Mouse (Mus musculus) limb, embryonic 10.5 days (tissue): ENCODE data around the gene Tspan6. TPM values are rescaled to one million over a fixed set of nuclear protein-coding genes. Genes with fewer than 3 reads are reported as not detected.

Source experiments
- DNase-seq: peaks from one replicate; pipeline ENCODE4 v3.0.0-alpha.2; 2017; ENCODE audit warnings: low spot score
- H3K27ac ChIP-seq: fragments of 300-500 bp; sonication (generic); 2 replicates; pipeline ENCODE4 v1.5.1; 2016; ENCODE audit warnings: mild to moderate bottlenecking
- H3K27me3 ChIP-seq: fragments of 300-500 bp; sonication (generic); 2 replicates; pipeline ENCODE4 v1.6.1; 2016; ENCODE audit warnings: low read depth, mild to moderate bottlenecking; ENCODE audit not compliant: poor library complexity, severe bottlenecking
- H3K36me3 ChIP-seq: fragments of 300-500 bp; sonication (generic); 2 replicates; pipeline ENCODE4 v1.6.1; 2016; ENCODE audit warnings: mild to moderate bottlenecking, moderate library complexity
- H3K4me1 ChIP-seq: fragments of 300-500 bp; sonication (generic); 2 replicates; pipeline ENCODE4 v1.6.1; 2016
- H3K4me3 ChIP-seq: fragments of 300-500 bp; sonication (generic); 2 replicates; pipeline ENCODE4 v1.5.1; 2016; ENCODE audit warnings: mild to moderate bottlenecking, moderate library complexity
- H3K9me3 ChIP-seq: fragments of 300-500 bp; sonication (generic); replicated peaks from 2 replicates; pipeline ENCODE4 v1.6.1; 2016; ENCODE audit warnings: mild to moderate bottlenecking
- WGBS: fragments of 180-500 bp; shearing (Covaris S2); methylation state at CpG from one replicate; pipeline ENCODE4 v1.1.7; 2016; 5-methylcytosine and 5-hydroxymethylcytosine counted together
- polyA plus RNA-seq: library from polyadenylated mRNA; unstranded; fragments of >200 nt; fragmentation: Nextera tagmentation; extraction: Ambion mirVana; gene quantifications from 2 replicates; pipeline ENCODE4 v1.2.1, GENCODE M21; 2016

Gene Tspan6
- 189 and 208 TPM in 2 replicates for polyA plus RNA-seq

DNA sequence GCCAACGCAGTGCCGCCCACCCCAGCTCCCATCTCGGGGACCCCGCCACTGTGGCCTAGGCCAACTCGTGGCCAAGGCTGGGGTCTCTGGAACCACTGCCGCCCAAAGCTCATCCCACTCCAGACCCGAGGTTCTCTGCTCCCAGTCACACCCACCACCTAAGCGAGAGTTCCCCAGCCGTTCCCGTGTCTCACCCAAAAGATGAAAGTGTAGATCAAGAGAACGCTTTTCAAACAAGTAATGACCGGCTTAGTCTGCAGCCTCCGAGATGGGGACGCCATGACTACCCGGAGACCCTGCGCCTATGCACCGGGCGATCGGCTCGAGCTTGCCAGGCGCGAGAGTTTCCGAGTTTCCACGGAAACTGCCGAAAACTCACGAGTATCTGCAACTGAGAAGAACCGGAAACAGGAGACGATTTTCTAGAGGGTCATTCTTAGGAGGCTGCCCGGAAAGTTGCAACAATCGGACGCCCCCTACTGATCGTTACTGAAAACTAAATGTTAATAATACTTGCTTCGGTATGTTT lies at the start of gene Tspan6:
Gene Tspan6, minus strand, starts transcription at position 416 of the 529 bp plus-strand sequence.
- Histone ChIP-seq H3K4me1 (no peaks in the 10 kb centered on the region), H3K27ac (peak within 1 kb of the TSS; percentile 87), H3K9me3 (no peaks in the 10 kb centered on the region), H3K4me3 (peak within 1 kb of the TSS; percentile 64), H3K27me3 (peaks cover 25% of the 10 kb centered on the region; the same call in 1 of the 2 replicates), H3K36me3 (peaks cover 30% of the 10 kb centered on the region)
- WGBS, result 13% methylated on average over 33 of the region's 33 CpGs
- peak; percentile 78 for DNase-seq

DNA sequence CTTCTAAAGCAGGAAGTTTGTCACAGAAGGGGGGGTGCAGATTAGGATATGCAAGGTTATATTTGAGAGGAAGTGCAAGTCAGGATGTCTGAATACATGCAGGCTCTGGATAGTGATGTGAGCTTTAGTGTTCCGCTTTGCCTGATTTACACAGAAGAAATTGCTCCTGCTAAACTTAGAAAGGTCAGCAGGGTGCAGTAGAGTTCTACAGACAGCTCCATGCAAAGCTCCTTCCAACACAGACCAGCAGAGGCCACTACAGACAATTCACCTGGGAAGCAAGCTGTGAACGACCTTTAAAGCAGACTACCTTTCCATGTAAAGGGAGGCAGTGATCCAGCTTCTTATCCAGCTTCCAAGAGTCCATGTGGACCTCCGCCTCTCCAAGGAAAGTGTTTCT lies 49.2 kb upstream of the Tspan6 start:
- H3K4me3 ChIP-seq, result no peak overlapping the region
- no peaks in the 10 kb centered on the region for H3K4me1 ChIP-seq
- H3K36me3 ChIP-seq, result no peaks in the 10 kb centered on the region
- peak; percentile 34 for DNase-seq
- WGBS, result 31% methylated on average over 3 of the region's 3 CpGs
- H3K9me3 ChIP-seq, result no peaks in the 10 kb centered on the region
- peaks cover 74% of the 10 kb centered on the region for H3K27me3 ChIP-seq
- H3K27ac ChIP-seq, result no peak overlapping the region

DNA sequence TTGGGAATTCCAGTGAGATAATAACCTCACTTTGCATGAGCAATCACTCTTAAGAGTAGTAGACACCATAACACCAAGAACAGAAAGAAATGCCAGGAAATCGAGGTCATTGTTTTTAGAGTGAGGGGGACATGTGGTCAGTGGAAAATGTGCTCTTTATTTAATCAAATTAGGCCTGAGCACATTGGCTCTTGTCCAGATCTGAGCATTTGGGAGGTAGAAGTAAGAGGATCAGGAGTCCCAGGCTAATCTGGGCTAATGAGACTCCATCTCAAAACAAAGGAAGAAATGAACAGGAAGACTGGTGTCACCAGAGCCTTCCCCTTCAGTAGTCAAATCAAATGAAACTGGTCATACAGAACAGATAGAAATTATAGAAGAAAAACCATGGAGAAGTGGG lies 41.3 kb upstream of the Tspan6 start:
- no peak for DNase-seq
- Histone ChIP-seq H3K4me3 (no peak overlapping the region), H3K27ac (no peak overlapping the region), H3K36me3 (no peaks in the 10 kb centered on the region), H3K4me1 (no peaks in the 10 kb centered on the region), H3K9me3 (no peaks in the 10 kb centered on the region), H3K27me3 (peaks cover 89% of the 10 kb centered on the region)
- 73% methylated on average over 1 of the region's 1 CpGs for WGBS

DNA sequence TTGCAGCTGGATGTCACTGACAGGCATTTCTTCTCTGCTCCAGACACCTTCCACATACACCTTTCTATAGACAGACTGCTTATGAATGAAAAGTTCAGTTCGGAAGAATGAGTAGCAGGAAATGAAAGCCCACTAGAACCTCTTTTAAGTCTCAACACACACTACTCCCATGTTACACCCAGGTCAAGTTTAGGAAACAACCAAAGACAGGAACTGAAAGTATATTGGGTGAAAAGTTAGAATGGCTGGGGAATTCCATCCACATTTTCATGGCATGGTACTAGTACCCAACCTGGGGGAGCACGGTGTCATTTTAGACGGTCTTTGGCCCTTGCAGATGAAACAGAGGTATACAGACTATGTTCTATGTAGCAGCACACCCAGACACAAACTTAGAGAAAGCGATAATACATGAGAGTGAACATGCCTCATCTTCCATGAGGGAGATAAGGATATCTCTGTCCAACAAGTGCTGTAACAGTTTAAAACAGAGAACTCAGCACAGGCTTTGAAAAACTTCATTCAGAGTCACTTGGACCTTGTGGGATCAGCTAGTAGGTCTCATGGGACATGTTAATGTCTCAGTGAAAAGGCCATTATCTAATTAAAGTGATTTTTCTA lies 38.5 kb upstream of the Tspan6 start:
- Histone ChIP-seq H3K9me3 (no peaks in the 10 kb centered on the region), H3K27ac (no peak overlapping the region), H3K27me3 (peaks cover 83% of the 10 kb centered on the region), H3K36me3 (no peaks in the 10 kb centered on the region), H3K4me3 (no peak overlapping the region), H3K4me1 (no peaks in the 10 kb centered on the region)
- 86% methylated on average over 4 of the region's 4 CpGs for WGBS
- no peak for DNase-seq

GRCm38 (mm10) chrX:133931302-133932013 lies 33.2 kb upstream of the Tspan6 start:
- peaks cover 91% of the 10 kb centered on the region for H3K27me3 ChIP-seq
- 58% methylated on average over 12 of the region's 12 CpGs for WGBS
- no peaks in the 10 kb centered on the region for H3K36me3 ChIP-seq
- no peak overlapping the region for H3K27ac ChIP-seq
- H3K4me1 ChIP-seq, result no peaks in the 10 kb centered on the region
- DNase-seq, result no peak
- H3K4me3 ChIP-seq, result no peak overlapping the region
- H3K9me3 ChIP-seq, result no peaks in the 10 kb centered on the region

- H3K27ac ChIP-seq, result no peak overlapping the region
- no peaks in the 10 kb centered on the region for H3K4me1 ChIP-seq
- H3K9me3 ChIP-seq, result no peaks in the 10 kb centered on the region
- H3K36me3 ChIP-seq, result no peaks in the 10 kb centered on the region
- H3K4me3 ChIP-seq, result no peak overlapping the region
- peaks cover 90% of the 10 kb centered on the region for H3K27me3 ChIP-seq
- no peak for DNase-seq
- 84% methylated on average over 5 of the region's 5 CpGs for WGBS
Measured at GRCm38 (mm10) chrX:133926760-133927159, 28.5 kb upstream of the Tspan6 start.

DNA sequence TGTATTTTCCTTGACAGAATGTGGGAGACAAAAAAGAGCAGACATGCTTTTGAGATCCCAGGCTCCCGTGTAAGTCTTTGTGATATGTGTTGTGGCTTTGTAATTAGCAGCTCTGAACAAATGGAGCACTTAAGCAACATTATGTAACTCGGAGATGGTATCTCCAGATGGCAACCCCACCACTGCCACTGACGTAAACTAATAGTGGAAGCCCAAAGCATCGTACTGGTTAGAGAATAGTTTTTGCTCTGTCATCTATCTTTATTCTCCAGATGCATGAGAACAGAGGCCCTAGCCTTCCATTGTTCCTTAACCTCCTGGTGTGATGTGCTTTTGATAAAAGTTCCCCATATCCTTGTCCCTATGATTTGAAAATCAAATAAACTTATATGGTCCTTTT lies 23.0 kb upstream of the Tspan6 start:
- DNase-seq, result no peak
- Histone ChIP-seq H3K4me1 (no peaks in the 10 kb centered on the region), H3K4me3 (no peak overlapping the region), H3K27ac (no peak overlapping the region), H3K36me3 (no peaks in the 10 kb centered on the region), H3K27me3 (peaks cover 89% of the 10 kb centered on the region), H3K9me3 (no peaks in the 10 kb centered on the region)
- WGBS, result 79% methylated on average over 4 of the region's 4 CpGs

- H3K4me1 ChIP-seq, result peaks cover 5% of the 10 kb centered on the region; the same call in 1 of the 2 replicates
- H3K27ac ChIP-seq, result no peak overlapping the region
- H3K9me3 ChIP-seq, result no peaks in the 10 kb centered on the region
- H3K4me3 ChIP-seq, result no peak overlapping the region
- no peak for DNase-seq
- 41% methylated on average over 7 of the region's 7 CpGs for whole genome bisulfite sequencing
- no peaks in the 10 kb centered on the region for H3K36me3 ChIP-seq
- H3K27me3 ChIP-seq, result peaks cover 97% of the 10 kb centered on the region
Measured at GRCm38 (mm10) chrX:133914219-133914618, 16.0 kb upstream of the Tspan6 start.

DNA sequence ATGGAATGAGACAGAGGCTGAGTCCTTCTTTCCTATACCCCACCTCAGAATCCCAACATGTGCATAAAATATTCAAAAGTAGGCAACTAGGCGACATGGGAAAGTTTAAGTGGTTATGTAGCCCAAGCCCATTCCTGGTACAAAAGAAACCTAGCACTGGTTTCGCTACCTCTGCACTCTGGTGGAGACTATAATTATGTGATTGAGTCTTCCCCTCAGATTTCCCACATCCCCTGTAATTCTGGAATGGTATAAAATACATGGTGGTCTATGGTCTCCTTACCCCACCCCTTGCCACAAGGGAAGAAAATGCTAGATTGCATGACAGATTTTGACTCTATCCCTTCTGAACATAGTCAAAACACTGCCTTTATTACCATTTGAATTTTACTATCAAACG lies 14.8 kb upstream of the Tspan6 start:
- WGBS, result 83% methylated on average over 3 of the region's 3 CpGs
- Histone ChIP-seq H3K4me3 (no peak overlapping the region), H3K9me3 (no peaks in the 10 kb centered on the region), H3K27ac (no peak overlapping the region), H3K4me1 (peaks cover 5% of the 10 kb centered on the region; the same call in 1 of the 2 replicates), H3K27me3 (peaks cover 91% of the 10 kb centered on the region), H3K36me3 (no peaks in the 10 kb centered on the region)
- DNase-seq, result no peak

DNA sequence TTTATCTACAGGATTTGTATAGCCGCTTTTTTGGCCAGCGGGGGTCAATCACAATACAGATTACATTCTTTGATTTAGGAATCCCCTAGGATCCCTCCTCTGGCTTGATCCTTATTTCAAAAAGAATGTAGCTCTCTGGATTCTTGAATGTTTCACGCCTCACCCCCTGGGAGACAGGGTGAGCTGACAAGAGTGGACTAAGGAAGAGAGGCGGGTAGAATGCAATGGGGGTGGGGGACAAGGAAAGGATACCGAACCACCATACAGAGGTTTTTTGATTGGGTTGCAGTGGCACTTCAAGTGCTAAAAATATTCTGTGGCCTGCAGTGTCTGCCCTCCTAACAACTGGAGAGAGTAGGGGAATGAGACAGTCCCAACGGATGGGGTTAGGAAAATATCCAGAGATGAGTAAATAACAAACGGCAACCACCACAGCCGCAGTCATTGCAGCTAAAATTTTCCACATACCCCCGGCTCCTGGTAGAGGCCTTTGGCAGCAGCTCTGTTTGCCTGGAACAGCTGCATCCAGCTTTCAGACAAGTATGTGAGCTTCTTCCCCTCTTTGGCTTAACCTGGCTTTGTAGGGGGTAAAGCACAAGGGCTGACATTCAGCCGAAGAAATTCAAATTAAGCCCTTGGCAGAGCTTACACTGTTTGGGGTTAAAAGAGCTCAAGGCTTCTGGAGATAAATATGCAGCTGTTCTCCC lies 13.3 kb upstream of the Tspan6 start:
- H3K9me3 ChIP-seq, result no peaks in the 10 kb centered on the region
- no peaks in the 10 kb centered on the region for H3K36me3 ChIP-seq
- no peak overlapping the region for H3K27ac ChIP-seq
- no peak for DNase-seq
- H3K4me1 ChIP-seq, result peaks cover 5% of the 10 kb centered on the region; the same call in 1 of the 2 replicates
- no peak overlapping the region for H3K4me3 ChIP-seq
- peaks cover 84% of the 10 kb centered on the region for H3K27me3 ChIP-seq
- WGBS, result 53% methylated on average over 10 of the region's 10 CpGs

GRCm38 (mm10) chrX:133908261-133908660 lies 10.0 kb upstream of the Tspan6 start, which contains the start of gene Srpx2:
Srpx2 (plus strand) TSS chrX:133908426.
- Histone ChIP-seq H3K4me1 (no peaks in the 10 kb centered on the region), H3K9me3 (no peaks in the 10 kb centered on the region), H3K27ac (no peak within 1 kb of the TSS), H3K4me3 (no peak within 1 kb of the TSS), H3K27me3 (peaks cover 51% of the 10 kb centered on the region), H3K36me3 (no peaks in the 10 kb centered on the region)
- no peak for DNase-seq
- WGBS, result 18% methylated on average over 3 of the region's 3 CpGs

GRCm38 (mm10) chrX:133888111-133888510 lies 10.1 kb downstream of the Tspan6 start:
- Histone ChIP-seq H3K27ac (no peak overlapping the region), H3K4me3 (no peak overlapping the region), H3K36me3 (peaks cover 29% of the 10 kb centered on the region), H3K27me3 (peaks cover 15% of the 10 kb centered on the region; the same call in 1 of the 2 replicates), H3K4me1 (no peaks in the 10 kb centered on the region), H3K9me3 (no peaks in the 10 kb centered on the region)
- no peak for DNase-seq
- 93% methylated on average over 5 of the region's 5 CpGs for WGBS

- Histone ChIP-seq H3K4me1 (no peaks in the 10 kb centered on the region), H3K27me3 (peaks cover 14% of the 10 kb centered on the region; the same call in 1 of the 2 replicates), H3K27ac (no peak overlapping the region), H3K36me3 (peaks cover 22% of the 10 kb centered on the region), H3K9me3 (no peaks in the 10 kb centered on the region), H3K4me3 (no peak overlapping the region)
- WGBS, result 95% methylated on average over 3 of the region's 3 CpGs
- no peak for DNase-seq
Measured at GRCm38 (mm10) chrX:133887308-133887707, 10.9 kb downstream of the Tspan6 start.
